Mouse (Mus musculus) liver, adult (tissue): ENCODE results near the gene Rab31.

Source experiments
- GATA4 ChIP-seq: IDR thresholded peaks from 2 replicates; pipeline ENCODE4 v1.6.1; 2014; ENCODE audit warnings: mild to moderate bottlenecking, low read length; ENCODE audit not compliant: insufficient replicate concordance

The Rab31 gene

DNA sequence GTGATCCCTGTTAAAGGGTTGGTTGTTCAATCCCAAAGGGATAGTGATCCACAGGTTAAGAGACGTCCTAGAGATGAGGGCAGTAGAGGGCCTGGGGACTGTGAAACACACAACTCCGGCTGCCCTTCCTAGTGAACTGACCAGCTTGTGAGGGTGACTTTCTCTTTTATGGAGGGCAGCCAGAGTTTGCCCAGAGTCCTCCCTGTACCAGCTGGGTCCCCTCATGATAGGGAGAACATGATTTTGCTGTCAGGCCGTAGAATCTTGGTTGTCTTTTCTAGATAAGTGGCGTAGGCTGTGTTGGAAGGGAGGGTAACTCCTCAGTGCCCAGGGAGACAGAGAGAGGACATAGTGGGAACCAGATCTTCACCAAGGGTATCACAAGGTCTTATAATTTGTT is 14.7 kb upstream of the Rab31 start:
- TF ChIP-seq GATA4: no peak

DNA sequence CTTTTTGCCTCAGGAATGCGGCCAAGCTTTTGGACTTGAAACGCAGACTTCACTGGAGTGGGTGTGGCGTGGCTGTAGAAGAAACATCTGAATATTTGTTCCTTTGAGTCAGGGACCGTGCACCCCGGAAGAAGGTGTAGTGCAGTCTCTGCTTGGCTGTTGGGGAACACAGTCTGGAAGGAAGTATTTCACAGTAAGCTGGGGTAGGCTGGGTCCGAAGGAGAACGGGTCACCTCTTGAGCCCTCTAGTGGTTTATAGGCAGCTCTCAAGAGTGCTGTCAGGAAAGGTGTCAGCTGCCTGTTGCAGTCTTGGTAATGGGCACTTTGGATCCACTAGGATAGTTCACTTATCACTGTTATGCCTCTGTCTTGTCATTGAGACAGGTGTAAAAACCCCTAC is 13.7 kb upstream of the Rab31 start:
- no peak for TF ChIP-seq GATA4

GRCm38 (mm10) chr17:65785707-65786106 is 13.2 kb upstream of the Rab31 start:
- no peak for TF ChIP-seq GATA4

GRCm38 (mm10) chr17:65784610-65785140 is 12.1 kb upstream of the Rab31 start:
- no peak for TF ChIP-seq GATA4

- TF ChIP-seq GATA4: no peak
Measured at GRCm38 (mm10) chr17:65783182-65784161, 10.9 kb upstream of the Rab31 start.

GRCm38 (mm10) chr17:65782551-65783141 is 10.1 kb upstream of the Rab31 start, which contains the start of gene Ppp4r1:
Gene Ppp4r1 (plus strand): TSS chr17:65782573.
- no peak; the same call in 1 of the 2 replicates for TF ChIP-seq GATA4

DNA sequence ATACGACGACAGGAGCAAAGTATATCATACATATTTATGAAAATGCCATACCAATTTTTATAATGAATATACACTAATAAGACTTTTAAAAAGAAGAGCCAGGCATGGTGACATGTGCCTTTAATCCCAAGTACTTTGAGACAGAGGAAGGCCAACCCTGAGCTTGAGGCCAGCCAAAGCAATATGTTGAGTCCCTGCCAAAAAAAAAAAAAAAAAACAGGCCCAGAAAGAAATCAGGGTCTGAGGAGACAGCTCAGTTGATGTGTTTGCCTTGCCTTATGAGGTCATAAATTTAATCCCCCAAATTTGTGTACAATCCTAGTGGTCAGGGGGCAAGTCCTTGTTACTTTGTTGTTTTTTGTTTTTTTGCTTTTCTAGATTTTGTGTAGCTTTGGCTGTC is 8.4 kb upstream of the Rab31 start:
- TF ChIP-seq GATA4: no peak

DNA sequence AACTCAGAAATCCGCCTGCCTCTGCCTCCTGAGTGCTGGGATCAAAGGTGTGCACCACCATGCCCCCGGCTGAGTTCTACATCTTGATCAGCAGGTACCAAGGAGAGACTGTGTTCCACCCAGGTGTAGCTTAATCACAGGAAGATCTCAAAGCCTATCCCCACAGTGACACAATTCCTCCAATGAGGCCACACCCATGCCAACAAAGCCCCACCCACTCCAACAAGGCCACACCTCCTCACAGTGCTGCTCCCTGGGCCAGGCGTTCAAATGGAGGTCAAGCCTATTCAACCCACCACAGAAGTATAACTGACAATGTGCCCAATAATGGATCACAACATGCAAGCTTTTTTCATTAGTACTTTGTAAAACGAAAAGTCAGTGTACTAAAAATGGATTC is 4.9 kb upstream of the Rab31 start:
- TF ChIP-seq GATA4: no peak

- TF ChIP-seq GATA4: no peak
Measured at GRCm38 (mm10) chr17:65776228-65776627, 3.7 kb upstream of the Rab31 start.

DNA sequence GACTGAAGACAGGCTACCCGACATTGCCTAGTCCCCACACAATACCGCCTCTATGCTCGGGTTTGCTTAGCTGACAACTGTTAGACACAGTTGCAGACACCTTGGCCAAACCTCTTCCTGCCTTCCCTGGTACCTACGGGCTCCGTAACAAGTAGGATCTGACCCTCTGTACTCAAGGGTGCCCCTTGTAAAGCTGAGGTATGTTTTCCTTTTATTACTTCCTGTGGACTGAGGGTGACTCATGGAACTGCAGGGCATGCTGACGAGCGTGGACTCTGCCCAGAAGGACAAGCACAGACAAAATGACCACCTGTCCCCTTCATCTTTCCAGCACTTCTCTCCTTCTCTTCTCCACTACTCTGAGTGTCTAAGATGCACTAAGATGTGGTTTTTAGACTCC is 1.9 kb upstream of the Rab31 start:
- no peak for TF ChIP-seq GATA4

GRCm38 (mm10) chr17:65773617-65774016 is 1.1 kb upstream of the Rab31 start:
- no peak for TF ChIP-seq GATA4

- no peak for TF ChIP-seq GATA4
Measured at GRCm38 (mm10) chr17:65770982-65771915, 1.3 kb downstream of the Rab31 start.

- no peak for TF ChIP-seq GATA4
Measured at GRCm38 (mm10) chr17:65768486-65768885, 4.1 kb downstream of the Rab31 start.

DNA sequence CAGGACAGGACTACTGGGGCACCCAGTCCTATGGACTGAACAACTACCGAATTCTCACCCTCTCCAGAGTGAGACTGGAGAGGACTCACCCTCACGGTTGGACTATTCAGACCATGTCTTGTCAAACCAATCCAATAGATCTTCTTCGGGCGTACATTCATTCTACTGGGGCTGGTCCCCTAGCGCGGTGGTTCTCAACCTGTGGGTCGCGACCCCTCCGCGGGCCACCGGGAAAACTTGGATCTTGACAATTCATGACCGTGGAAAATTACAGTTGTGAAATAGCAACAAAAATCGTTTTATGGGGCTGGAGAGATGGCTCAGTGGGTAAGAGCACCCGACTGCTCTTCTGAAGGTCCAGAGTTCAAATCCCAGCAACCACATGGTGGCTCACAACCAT is 9.3 kb downstream of the Rab31 start:
- no peak for TF ChIP-seq GATA4

DNA sequence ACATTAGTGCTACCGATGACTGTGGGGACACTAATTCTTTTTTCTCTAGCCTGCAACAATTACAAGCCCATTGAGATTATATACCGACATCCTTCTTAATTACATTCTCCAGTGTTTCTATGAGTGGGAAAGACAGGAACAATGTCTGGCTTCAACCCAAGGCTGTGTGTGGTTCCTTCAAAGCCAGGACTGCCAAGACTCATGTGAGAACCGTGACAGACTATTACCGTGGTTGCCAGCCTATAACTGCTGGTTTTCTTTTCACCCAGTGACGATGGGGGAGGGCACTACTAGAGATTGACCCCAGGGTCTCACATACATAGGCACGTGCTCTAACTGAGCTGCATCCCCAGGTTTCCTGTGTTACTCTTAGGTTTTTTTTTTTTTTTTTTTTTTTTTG is 15.4 kb downstream of the Rab31 start:
- no peak for TF ChIP-seq GATA4
